Mouse (Mus musculus): ENCODE measurements around the gene Elmo3. TPM values are rescaled to one million over a fixed set of nuclear protein-coding genes. Genes with fewer than 3 reads are reported as not detected.

Gene Elmo3
- polyA plus RNA-seq, 1 experiment from 2014 or later, result 15.5 TPM

GRCm38 (mm10) chr8:105354549-105354948, 49.1 kb downstream of the Elmo3 start:
- Histone ChIP-seq H3K36me3 (ENCODE audit: insufficient read depth, low read length) (no peaks in the 10 kb centered on the region), H3K9me3 (replicated peaks; ENCODE audit: low read length) (no peaks in the 10 kb centered on the region), H3K4me2 (ENCODE audit: low read length) (no peak overlapping the region), H3K9ac (ENCODE audit: low read depth, low read length) (no peak overlapping the region), H3K27me3 (ENCODE audit: insufficient read depth, low read length) (no peaks in the 10 kb centered on the region), H3K4me3 (replicated peaks; ENCODE audit: low read depth, low read length) (no peak overlapping the region), H3K27ac (no peak overlapping the region), H3K4me1 (replicated peaks; ENCODE audit: insufficient read depth, low read length) (peaks cover 9% of the 10 kb centered on the region; the same call in 1 of the 2 replicates)
- ATAC-seq (replicated peaks; ENCODE audit: low FRiP score, low read depth) (no peak), DNase-seq (ENCODE audit: low spot score) (no peak)
- 92% methylated on average over 4 of the region's 4 CpGs for WGBS
- TF ChIP-seq CTCF (IDR thresholded peaks at IDR 0.05; ENCODE audit: low read depth), result no peak

GRCm38 (mm10) chr8:105355179-105356024, 50.0 kb downstream of the Elmo3 start:
- Histone ChIP-seq H3K4me2 (ENCODE audit: low read length) (no peak overlapping the region), H3K4me3 (replicated peaks; ENCODE audit: low read depth, low read length) (no peak overlapping the region), H3K4me1 (replicated peaks; ENCODE audit: insufficient read depth, low read length) (peaks cover 9% of the 10 kb centered on the region; the same call in 1 of the 2 replicates), H3K27ac (no peak overlapping the region), H3K9me3 (replicated peaks; ENCODE audit: low read length) (no peaks in the 10 kb centered on the region), H3K27me3 (ENCODE audit: insufficient read depth, low read length) (no peaks in the 10 kb centered on the region), H3K9ac (ENCODE audit: low read depth, low read length) (no peak overlapping the region), H3K36me3 (ENCODE audit: insufficient read depth, low read length) (no peaks in the 10 kb centered on the region)
- ATAC-seq (replicated peaks; ENCODE audit: low FRiP score, low read depth) (no peak), DNase-seq (ENCODE audit: low spot score) (no peak)
- WGBS, result 56% methylated on average over 26 of the region's 26 CpGs
- TF ChIP-seq CTCF (IDR thresholded peaks at IDR 0.05; ENCODE audit: low read depth), result no peak

- H3K27ac ChIP-seq, result no peak overlapping the region
- H3K4me1 ChIP-seq (replicated peaks; ENCODE audit: insufficient read depth, low read length), result peaks cover 9% of the 10 kb centered on the region; the same call in 1 of the 2 replicates
- H3K36me3 ChIP-seq (ENCODE audit: insufficient read depth, low read length), result no peaks in the 10 kb centered on the region
- H3K27me3 ChIP-seq (ENCODE audit: insufficient read depth, low read length), result no peaks in the 10 kb centered on the region
- DNase-seq (ENCODE audit: low spot score) (no peak), ATAC-seq (replicated peaks; ENCODE audit: low FRiP score, low read depth) (no peak)
- no peak overlapping the region for H3K4me2 ChIP-seq (ENCODE audit: low read length)
- no peak overlapping the region for H3K4me3 ChIP-seq (replicated peaks; ENCODE audit: low read depth, low read length)
- no peak for TF ChIP-seq CTCF (IDR thresholded peaks at IDR 0.05; ENCODE audit: low read depth)
- no peak overlapping the region for H3K9ac ChIP-seq (ENCODE audit: low read depth, low read length)
- WGBS, result 82% methylated on average over 14 of the region's 14 CpGs
- no peaks in the 10 kb centered on the region for H3K9me3 ChIP-seq (replicated peaks; ENCODE audit: low read length)
Observed at GRCm38 (mm10) chr8:105356681-105357080, 51.3 kb downstream of the Elmo3 start.

- H3K9ac ChIP-seq (ENCODE audit: low read depth, low read length), result no peak overlapping the region
- no peaks in the 10 kb centered on the region for H3K36me3 ChIP-seq (ENCODE audit: insufficient read depth, low read length)
- H3K4me2 ChIP-seq (ENCODE audit: low read length), result peak overlapping the region; percentile 12; the same call in 1 of the 2 replicates
Observed at GRCm38 (mm10) chr8:105359208-105359607, 53.8 kb downstream of the Elmo3 start.

GRCm38 (mm10) chr8:105359646-105360045, 54.2 kb downstream of the Elmo3 start:
- ATAC-seq (replicated peaks; ENCODE audit: low FRiP score, low read depth) (no peak; the same call in 1 of the 2 replicates), DNase-seq (ENCODE audit: low spot score) (peak; percentile 87)
- WGBS, result 32% methylated on average over 4 of the region's 4 CpGs
- H3K9ac ChIP-seq (ENCODE audit: low read depth, low read length), result no peak overlapping the region
- H3K9me3 ChIP-seq (replicated peaks; ENCODE audit: low read length), result no peaks in the 10 kb centered on the region
- no peaks in the 10 kb centered on the region for H3K36me3 ChIP-seq (ENCODE audit: insufficient read depth, low read length)
- H3K27ac ChIP-seq, result no peak overlapping the region
- H3K4me3 ChIP-seq (replicated peaks; ENCODE audit: low read depth, low read length), result no peak overlapping the region
- 0 out of 2 replicates have a peak overlapping the region, but pooled peaks have one; percentile 12 for H3K4me2 ChIP-seq (ENCODE audit: low read length)
- TF ChIP-seq CTCF (IDR thresholded peaks at IDR 0.05; ENCODE audit: low read depth), result peak; percentile 74
- peaks cover 9% of the 10 kb centered on the region; the same call in 1 of the 2 replicates for H3K4me1 ChIP-seq (replicated peaks; ENCODE audit: insufficient read depth, low read length)
- H3K27me3 ChIP-seq (ENCODE audit: insufficient read depth, low read length), result no peaks in the 10 kb centered on the region

More at GRCm38 (mm10) chr8:105359208-105359607, 53.8 kb downstream of the Elmo3 start:
- Histone ChIP-seq H3K4me3 (replicated peaks; ENCODE audit: low read depth, low read length) (no peak overlapping the region), H3K4me1 (replicated peaks; ENCODE audit: insufficient read depth, low read length) (peaks cover 9% of the 10 kb centered on the region; the same call in 1 of the 2 replicates), H3K9me3 (replicated peaks; ENCODE audit: low read length) (no peaks in the 10 kb centered on the region), H3K27ac (no peak overlapping the region), H3K27me3 (ENCODE audit: insufficient read depth, low read length) (no peaks in the 10 kb centered on the region)
- 40% methylated on average over 15 of the region's 15 CpGs for WGBS
- DNase-seq (ENCODE audit: low spot score), result no peak
- TF ChIP-seq CTCF (IDR thresholded peaks at IDR 0.05; ENCODE audit: low read depth), result no peak
- ATAC-seq (replicated peaks; ENCODE audit: low FRiP score, low read depth), result 0 out of 2 replicates have a peak, but pooled peaks have one; percentile 27

MicroRNAs encoded within 50 kb of the gene (microRNA counts, 519-probe panel; counts per million panel counts)
- 1,648 counts per million, percentile 68 among the panel's probes with 10 or more counts for microRNA mmu-miR-328

Small RNA genes lying within 50 kb of the gene (microRNA-seq; reads per million reads assigned to microRNA genes)
- not detected for gene Gm27320
- gene Mir328, result 200 reads per million, percentile 59 among the genes with 10 or more reads in this experiment

Other genes starting within 250 kb of the Elmo3 start
- not detected in 2 replicates for gene Ces3b, start 221.8 kb upstream of the Elmo3 start, polyA plus RNA-seq (2015; fragmentation: Nextera tagmentation; extraction: Ambion mirVana)
- gene Ces4a, start 173.8 kb upstream of the Elmo3 start, polyA plus RNA-seq (2015; fragmentation: Nextera tagmentation; extraction: Ambion mirVana), result not detected in 2 replicates
- 59.6 and 59.7 TPM in 2 replicates for gene Cbfb, start 134.9 kb upstream of the Elmo3 start, polyA plus RNA-seq (2015; fragmentation: Nextera tagmentation; extraction: Ambion mirVana)
- gene D230025D16Rik, start 80.5 kb upstream of the Elmo3 start, polyA plus RNA-seq (2015; fragmentation: Nextera tagmentation; extraction: Ambion mirVana), result 19.2 and 20.6 TPM in 2 replicates
- gene B3gnt9, start 50.4 kb upstream of the Elmo3 start, polyA plus RNA-seq (2015; fragmentation: Nextera tagmentation; extraction: Ambion mirVana), result 7.5 and 7.7 TPM in 2 replicates
- 21.8 and 24.2 TPM in 2 replicates for gene Tradd, start 41.0 kb upstream of the Elmo3 start, polyA plus RNA-seq (2015; fragmentation: Nextera tagmentation; extraction: Ambion mirVana)
- 1.8 and 2.4 TPM in 2 replicates for gene Fbxl8, start 41.0 kb upstream of the Elmo3 start, polyA plus RNA-seq (2015; fragmentation: Nextera tagmentation; extraction: Ambion mirVana)
- gene Hsf4, start 35.8 kb upstream of the Elmo3 start, polyA plus RNA-seq (2015; fragmentation: Nextera tagmentation; extraction: Ambion mirVana), result 0.12 TPM in 1 of 2 replicates, not detected in the other
- gene Nol3, start 29.5 kb upstream of the Elmo3 start, polyA plus RNA-seq (2015; fragmentation: Nextera tagmentation; extraction: Ambion mirVana), result 0.29 and 0.68 TPM in 2 replicates
- 5.5 and 6.2 TPM in 2 replicates for gene 4931428F04Rik, start 15.7 kb upstream of the Elmo3 start, polyA plus RNA-seq (2015; fragmentation: Nextera tagmentation; extraction: Ambion mirVana)
- 15.9 and 18.5 TPM in 2 replicates for gene Exoc3l, start 9.5 kb upstream of the Elmo3 start, polyA plus RNA-seq (2015; fragmentation: Nextera tagmentation; extraction: Ambion mirVana)
- gene E2f4, start 7.9 kb upstream of the Elmo3 start, polyA plus RNA-seq (2015; fragmentation: Nextera tagmentation; extraction: Ambion mirVana), result 55.2 and 57.9 TPM in 2 replicates
- 5.2 and 5.6 TPM in 2 replicates for gene Lrrc29, start 20.7 kb downstream of the Elmo3 start, polyA plus RNA-seq (2015; fragmentation: Nextera tagmentation; extraction: Ambion mirVana)
- gene Tmem208, start 20.8 kb downstream of the Elmo3 start, polyA plus RNA-seq (2015; fragmentation: Nextera tagmentation; extraction: Ambion mirVana), result 134 and 140 TPM in 2 replicates
- gene Fhod1, start 42.4 kb downstream of the Elmo3 start, polyA plus RNA-seq (2015; fragmentation: Nextera tagmentation; extraction: Ambion mirVana), result 1.8 and 2.3 TPM in 2 replicates
- gene Slc9a5, start 43.2 kb downstream of the Elmo3 start, polyA plus RNA-seq (2015; fragmentation: Nextera tagmentation; extraction: Ambion mirVana), result 1.3 and 1.4 TPM in 2 replicates
- 0.31 and 0.33 TPM in 2 replicates for gene Plekhg4, start 67.7 kb downstream of the Elmo3 start, polyA plus RNA-seq (2015; fragmentation: Nextera tagmentation; extraction: Ambion mirVana)
- gene Kctd19, start 107.9 kb downstream of the Elmo3 start, polyA plus RNA-seq (2015; fragmentation: Nextera tagmentation; extraction: Ambion mirVana), result 0.05 TPM in 1 of 2 replicates, not detected in the other
- gene Lrrc36, start 108.0 kb downstream of the Elmo3 start, polyA plus RNA-seq (2015; fragmentation: Nextera tagmentation; extraction: Ambion mirVana), result 0.15 and 0.34 TPM in 2 replicates
- gene Tppp3, start 165.9 kb downstream of the Elmo3 start, polyA plus RNA-seq (2015; fragmentation: Nextera tagmentation; extraction: Ambion mirVana), result 15.6 and 19.4 TPM in 2 replicates
- gene Zdhhc1, start 191.3 kb downstream of the Elmo3 start, polyA plus RNA-seq (2015; fragmentation: Nextera tagmentation; extraction: Ambion mirVana), result 28.0 and 30.5 TPM in 2 replicates
- gene Hsd11b2, start 213.2 kb downstream of the Elmo3 start, polyA plus RNA-seq (2015; fragmentation: Nextera tagmentation; extraction: Ambion mirVana), result 42.4 and 44.8 TPM in 2 replicates

Data from kidney, postnatal 0 days (tissue).